Mouse (Mus musculus) forebrain, postnatal 0 days (tissue): ENCODE data around the gene Zcchc2. TPM values are rescaled to one million over a fixed set of nuclear protein-coding genes. Genes with fewer than 3 reads are reported as not detected.

Source experiments
- ATAC-seq: fragments of 200-750 bp; cut with Nextera tagmentation; 2 replicates; pipeline ENCODE4 v1.8.0; 2017; ENCODE audit warnings: mild to moderate bottlenecking, moderate library complexity
- DNase-seq: peaks from one replicate; pipeline ENCODE4 v3.0.0-alpha.2; 2015
- H3K27ac ChIP-seq: fragments of 300-500 bp; sonication (generic); 2 replicates; pipeline ENCODE4 v1.5.1; 2014; ENCODE audit warnings: low read depth, mild to moderate bottlenecking, antibody characterized with exemption, low read length, moderate library complexity, mixed read lengths
- H3K27me3 ChIP-seq: fragments of 300-500 bp; sonication (generic); 2 replicates; pipeline ENCODE4 v1.6.1; 2014; ENCODE audit warnings: mild to moderate bottlenecking, low read length, mixed read lengths; ENCODE audit not compliant: insufficient read depth
- H3K36me3 ChIP-seq: fragments of 300-500 bp; sonication (generic); 2 replicates; pipeline ENCODE4 v1.6.1; 2014; ENCODE audit warnings: mild to moderate bottlenecking, moderate library complexity; ENCODE audit not compliant: insufficient read depth
- H3K4me1 ChIP-seq: fragments of 300-500 bp; sonication (generic); 2 replicates; pipeline ENCODE4 v1.6.1; 2014; ENCODE audit warnings: antibody characterized with exemption; ENCODE audit not compliant: insufficient read depth
- H3K4me2 ChIP-seq: fragments of 300-500 bp; sonication (generic); 2 replicates; pipeline ENCODE4 v1.6.1; 2014; ENCODE audit warnings: low read depth, mild to moderate bottlenecking, moderate library complexity
- H3K4me3 ChIP-seq: fragments of 300-500 bp; sonication (generic); 2 replicates; pipeline ENCODE4 v1.5.1; 2014; ENCODE audit warnings: low read depth, low read length, mixed read lengths
- H3K9ac ChIP-seq: fragments of 300-500 bp; sonication (generic); 2 replicates; pipeline ENCODE4 v1.6.1; 2014; ENCODE audit warnings: mild to moderate bottlenecking
- H3K9me3 ChIP-seq: fragments of 300-500 bp; sonication (generic); 2 replicates; pipeline ENCODE4 v1.6.1; 2016; ENCODE audit warnings: low read length
- CTCF ChIP-seq: sonication (generic); IDR thresholded peaks from 2 replicates; pipeline ENCODE4 v1.5.1; 2016; ENCODE audit warnings: antibody characterized with exemption, control low read depth, low read depth
- WGBS: fragments of 180-500 bp; shearing (Covaris S2); extraction: QIAGEN DNeasy Blood & Tissue Kit; methylation state at CpG from one replicate; pipeline ENCODE4 v1.1.7; 2014; 5-methylcytosine and 5-hydroxymethylcytosine counted together
- polyA plus RNA-seq: library from polyadenylated mRNA; unstranded; fragments of >200 nt; fragmentation: Nextera tagmentation; extraction: Ambion mirVana; gene quantifications from 2 replicates; pipeline ENCODE4 v1.2.1, GENCODE M21; 2015
- total RNA-seq: library from RNA; depleted of rRNA; stranded (reverse); fragments of >200 nt; gene quantifications from 2 replicates; pipeline ENCODE4 v1.2.3, GENCODE M21; 2014

The Zcchc2 gene
- total and polyA plus RNA-seq, 2 experiments from 2014 or later: 2.0 to 14.2 TPM

DNA sequence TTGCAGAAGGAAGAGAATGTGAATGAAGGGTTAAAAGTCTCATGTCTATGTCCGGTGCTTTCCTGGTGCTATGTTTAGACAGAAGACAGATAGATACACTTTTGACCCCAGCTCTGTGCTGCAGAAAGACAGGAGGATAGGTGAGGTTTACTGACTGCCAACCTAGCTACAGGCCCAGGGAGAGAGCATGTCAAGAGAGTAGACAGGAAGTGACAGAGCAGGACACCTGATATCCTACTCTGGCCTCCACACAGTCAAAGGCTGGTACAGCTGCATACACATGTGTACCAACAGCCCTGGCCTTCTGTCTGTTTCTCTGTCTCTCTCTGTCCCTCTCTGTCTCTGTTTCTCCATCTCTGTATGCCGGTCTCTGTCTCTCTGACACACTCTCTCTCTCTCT is 16.2 kb upstream of the Zcchc2 start:
- Histone ChIP-seq H3K4me3 (no peak overlapping the region), H3K4me1 (no peaks in the 10 kb centered on the region), H3K27me3 (no peaks in the 10 kb centered on the region), H3K4me2 (no peak overlapping the region), H3K36me3 (no peaks in the 10 kb centered on the region), H3K9ac (no peak overlapping the region), H3K9me3 (no peaks in the 10 kb centered on the region), H3K27ac (no peak overlapping the region)
- WGBS: 77% methylated on average over 2 of the region's 2 CpGs
- ATAC-seq (no peak), DNase-seq (no peak)
- TF ChIP-seq CTCF: no peak

DNA sequence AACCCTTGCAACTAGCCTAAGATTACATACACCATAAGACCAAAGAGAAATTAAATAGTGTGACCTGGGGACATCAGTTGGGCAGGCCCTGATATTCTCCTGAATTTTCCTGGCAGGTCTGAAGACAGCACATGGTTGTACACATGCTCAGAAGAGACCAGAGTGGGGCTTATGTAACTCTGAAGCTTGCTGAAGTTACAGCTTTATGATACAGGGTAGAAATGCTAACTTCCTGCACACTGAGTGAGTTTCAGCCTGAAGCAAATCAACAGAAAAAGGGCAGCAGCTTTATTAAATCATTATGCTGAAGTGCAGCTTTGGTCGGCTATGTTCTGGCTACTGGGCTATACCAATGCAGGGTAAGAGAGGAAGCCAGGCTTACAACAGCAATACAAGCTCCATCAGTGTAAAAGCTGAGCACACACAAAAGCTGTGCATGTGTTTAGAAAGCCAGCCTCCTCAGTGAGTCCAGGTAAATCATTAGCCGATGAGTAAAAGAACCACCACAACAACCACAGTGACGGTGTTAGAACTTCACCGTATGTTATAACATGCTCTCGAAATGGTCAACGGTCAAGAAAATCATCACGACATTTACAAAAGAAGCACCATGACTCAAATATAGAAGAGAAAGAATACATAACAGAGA is 12.6 kb upstream of the Zcchc2 start:
- ATAC-seq (no peak), DNase-seq (no peak)
- Histone ChIP-seq H3K27ac (no peak overlapping the region), H3K36me3 (no peaks in the 10 kb centered on the region), H3K4me2 (no peak overlapping the region), H3K9ac (no peak overlapping the region), H3K9me3 (no peaks in the 10 kb centered on the region), H3K4me1 (no peaks in the 10 kb centered on the region), H3K27me3 (no peaks in the 10 kb centered on the region), H3K4me3 (no peak overlapping the region)
- WGBS: 97% methylated on average over 7 of the region's 7 CpGs
- TF ChIP-seq CTCF: no peak

DNA sequence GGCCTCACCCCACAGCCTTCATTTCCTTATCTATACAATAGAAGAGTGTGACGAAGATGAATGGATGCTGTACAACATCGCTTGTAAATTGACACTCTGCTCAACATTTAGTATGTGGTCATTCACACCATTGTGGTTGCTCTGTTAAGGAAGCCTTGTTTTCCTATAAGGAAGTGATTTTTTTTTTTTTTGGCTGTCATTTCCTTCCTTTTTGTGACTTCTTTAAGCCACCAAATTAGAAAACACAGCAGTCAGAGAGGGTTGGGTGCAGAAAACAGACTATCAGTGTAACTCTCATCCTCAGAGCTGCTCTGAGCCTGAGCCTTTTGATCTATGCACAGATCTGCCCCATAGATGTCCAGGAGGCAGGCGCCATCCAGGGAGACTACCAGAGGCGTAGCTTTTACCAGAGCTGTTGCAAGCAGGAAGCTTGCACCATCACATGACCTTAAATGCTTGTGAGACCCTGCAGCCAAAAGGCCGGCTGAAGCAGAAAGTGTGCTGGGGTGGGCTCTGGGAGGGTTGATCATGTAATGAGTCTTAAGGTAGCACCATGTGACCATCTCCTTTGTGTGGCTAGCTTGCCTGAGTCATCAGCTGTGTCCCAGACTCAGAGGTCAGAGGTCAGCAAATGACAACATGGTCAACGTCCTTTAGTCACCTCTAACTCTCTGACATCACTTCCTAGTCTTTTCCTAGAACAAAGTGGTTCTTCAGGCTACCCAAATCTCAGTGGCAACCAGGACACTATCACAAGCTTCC is 9.2 kb upstream of the Zcchc2 start:
- H3K4me2 ChIP-seq: no peak overlapping the region
- TF ChIP-seq CTCF: no peak

GRCm38 (mm10) chr1:105982496-105983364 is 7.5 kb upstream of the Zcchc2 start:
- Histone ChIP-seq H3K4me1 (no peaks in the 10 kb centered on the region), H3K36me3 (no peaks in the 10 kb centered on the region), H3K4me2 (no peak overlapping the region), H3K9me3 (no peaks in the 10 kb centered on the region), H3K27ac (no peak overlapping the region), H3K4me3 (no peak overlapping the region), H3K27me3 (no peaks in the 10 kb centered on the region), H3K9ac (no peak overlapping the region)
- no peak for DNase-seq
- no peak for ATAC-seq
- WGBS: 57% methylated on average over 6 of the region's 6 CpGs
- no peak for TF ChIP-seq CTCF

More for the DNA sequence above, 9.2 kb upstream of the Zcchc2 start:
- no peaks in the 10 kb centered on the region for H3K9me3 ChIP-seq
- 75% methylated on average over 6 of the region's 6 CpGs for WGBS
- DNase-seq (no peak), ATAC-seq (no peak)
- no peaks in the 10 kb centered on the region for H3K36me3 ChIP-seq
- H3K4me3 ChIP-seq: no peak overlapping the region
- H3K27me3 ChIP-seq: no peaks in the 10 kb centered on the region
- no peaks in the 10 kb centered on the region for H3K4me1 ChIP-seq
- no peak overlapping the region for H3K9ac ChIP-seq
- H3K27ac ChIP-seq: no peak overlapping the region

GRCm38 (mm10) chr1:105984172-105984571 is 6.0 kb upstream of the Zcchc2 start:
- no peaks in the 10 kb centered on the region for H3K27me3 ChIP-seq
- no peak for DNase-seq
- ATAC-seq: no peak
- H3K4me1 ChIP-seq: no peaks in the 10 kb centered on the region
- no peaks in the 10 kb centered on the region for H3K36me3 ChIP-seq
- no peak overlapping the region for H3K4me2 ChIP-seq
- no peaks in the 10 kb centered on the region for H3K9me3 ChIP-seq
- TF ChIP-seq CTCF: no peak
- no peak overlapping the region for H3K4me3 ChIP-seq
- WGBS: 96% methylated on average over 3 of the region's 3 CpGs
- H3K27ac ChIP-seq: no peak overlapping the region
- no peak overlapping the region for H3K9ac ChIP-seq

DNA sequence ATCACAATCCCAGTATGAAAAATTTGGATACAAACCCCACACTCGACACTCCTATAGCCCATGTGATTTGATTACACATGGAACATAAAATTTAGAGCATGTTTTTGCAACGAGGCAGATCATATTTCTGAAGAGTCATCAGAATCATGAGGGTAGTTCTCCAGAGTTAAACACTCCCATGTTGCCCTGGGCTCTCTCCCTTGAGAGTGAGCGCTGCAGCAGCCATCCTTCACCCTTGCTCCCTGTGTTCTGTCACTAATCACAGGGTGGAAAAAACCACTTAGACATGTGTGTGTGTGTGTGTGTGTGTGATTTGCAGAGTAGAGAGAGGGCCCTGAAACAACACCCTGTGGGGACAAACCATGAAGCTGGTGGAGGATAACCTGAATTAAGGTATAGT is 2.0 kb upstream of the Zcchc2 start:
- H3K9me3 ChIP-seq: no peaks in the 10 kb centered on the region
- H3K4me2 ChIP-seq: no peak overlapping the region
- H3K36me3 ChIP-seq: no peaks in the 10 kb centered on the region
- H3K27ac ChIP-seq: no peak overlapping the region
- no peaks in the 10 kb centered on the region for H3K27me3 ChIP-seq
- no peak for DNase-seq
- H3K4me1 ChIP-seq: peaks cover 7% of the 10 kb centered on the region
- H3K4me3 ChIP-seq: no peak overlapping the region
- no peak overlapping the region for H3K9ac ChIP-seq
- ATAC-seq: no peak
- 82% methylated on average over 3 of the region's 3 CpGs for WGBS
- TF ChIP-seq CTCF: no peak
